Mouse (Mus musculus) mouse embryonic stem cell (cell line): ENCODE data around the gene Ubr3.
"Not testable (repeated sequence)": the region's sequence is repeated elsewhere in the genome, so short reads cannot be mapped to it uniquely, and the experiment has no call there.

Source experiments
- in situ Hi-C, 2 experiments: fragments of 300-500 bp; cut with MboI; formaldehyde crosslinking; loops; 1 replicate in 1 of 2; 3 replicates in 1 of 2; pipeline ENCODE4 v1.14.3; 2019 to 2020; ENCODE audit warnings: low sequenced_read_pairs in 2 of 2, low pct_unique_long_range_greater_than_20kb in 1 of 2, mixed read lengths in 1 of 2; ENCODE audit not compliant: unreplicated experiment in 1 of 2

Ubr3 gene

DNA sequence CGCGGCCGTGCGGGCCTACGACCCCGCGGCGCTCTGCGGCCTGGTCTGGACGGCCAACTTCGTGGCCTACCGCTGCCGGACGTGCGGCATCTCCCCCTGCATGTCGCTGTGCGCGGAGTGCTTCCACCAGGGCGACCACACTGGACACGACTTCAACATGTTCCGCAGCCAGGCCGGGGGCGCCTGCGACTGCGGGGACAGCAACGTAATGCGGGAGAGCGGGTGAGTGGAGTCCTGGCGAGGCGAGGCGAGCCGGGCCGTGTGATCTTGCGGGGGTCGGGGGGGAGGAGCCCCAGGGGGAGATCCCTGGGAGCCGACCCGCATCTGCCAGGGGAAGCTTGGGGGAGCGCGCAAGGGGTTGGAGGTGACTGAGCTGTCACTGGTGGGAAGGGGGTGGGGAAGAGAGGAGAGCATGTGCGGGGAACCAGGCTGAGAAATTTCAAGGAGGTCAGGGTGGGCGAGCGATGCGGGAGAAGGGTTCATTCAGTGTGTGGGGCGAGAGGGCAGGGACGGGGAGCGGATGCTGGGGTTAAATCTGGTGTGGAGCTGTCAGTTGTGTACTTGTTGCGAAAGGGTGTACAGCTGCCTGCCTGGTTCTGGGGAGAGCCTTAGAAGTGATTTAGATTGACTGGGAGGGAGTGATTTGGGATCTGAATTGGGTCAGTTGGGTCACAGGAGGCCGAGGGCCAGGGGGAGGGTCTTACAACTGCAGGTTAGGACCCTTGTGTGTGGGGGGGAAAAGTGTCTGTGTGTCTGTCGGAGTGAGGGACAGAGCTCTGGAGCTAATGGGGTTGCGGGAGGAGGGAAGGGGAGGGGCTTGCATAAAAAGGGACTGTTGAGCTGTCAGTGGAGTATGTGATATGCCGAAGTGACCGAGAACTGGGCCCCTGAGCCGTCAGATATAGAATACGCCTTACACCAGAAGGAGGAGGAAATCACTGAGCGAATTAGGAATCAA, 851 bp downstream of the Ubr3 start:
- in situ Hi-C loops = no loop called here

DNA sequence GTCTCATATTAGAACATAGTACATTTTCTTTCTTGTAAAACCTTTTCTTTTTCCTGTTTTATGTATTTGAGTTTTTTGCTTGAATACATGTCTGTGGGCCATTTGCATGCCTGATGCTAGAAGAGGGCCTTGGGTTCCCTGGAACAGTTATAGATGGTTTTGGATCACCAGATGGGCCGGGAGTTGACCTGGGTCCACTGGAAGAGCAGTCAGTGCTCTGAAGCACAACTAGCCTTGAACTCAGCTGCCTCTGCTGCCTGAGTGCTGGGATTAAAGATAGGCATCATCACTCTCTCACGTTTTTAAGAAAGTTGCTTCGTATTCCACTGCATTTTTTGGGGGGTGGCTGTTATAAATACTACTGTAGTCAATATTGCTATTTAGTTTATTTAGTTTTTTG, 6.5 kb downstream of the Ubr3 start:
- in situ Hi-C loops = no loop called here

- in situ Hi-C loops = not testable (repeated sequence)
Observed at GRCm38 (mm10) chr2:69907394-69907793, 10.3 kb downstream of the Ubr3 start.

- in situ Hi-C loops = no loop called here
Observed at GRCm38 (mm10) chr2:69912801-69913200, 15.8 kb downstream of the Ubr3 start.

DNA sequence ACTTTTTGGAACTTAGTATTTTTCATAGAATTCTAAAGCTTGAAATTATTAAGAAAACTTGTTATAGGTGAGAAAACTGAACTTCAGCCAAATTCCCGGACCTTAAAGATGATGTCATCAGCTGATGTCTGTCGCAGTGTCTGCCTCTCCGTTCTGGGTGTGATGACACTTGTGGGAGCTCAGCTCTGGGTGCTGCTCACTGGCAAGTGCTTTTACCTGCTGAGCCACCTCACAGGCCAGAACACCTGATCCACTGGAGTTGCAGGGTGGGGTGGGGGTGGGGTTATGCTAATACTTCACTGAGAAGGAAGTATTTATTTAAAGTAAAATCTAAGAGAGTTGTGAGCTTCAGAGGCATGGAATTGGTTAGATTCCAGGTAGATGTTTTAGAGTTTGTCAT, 20.3 kb downstream of the Ubr3 start:
- in situ Hi-C loops = no loop called here

DNA sequence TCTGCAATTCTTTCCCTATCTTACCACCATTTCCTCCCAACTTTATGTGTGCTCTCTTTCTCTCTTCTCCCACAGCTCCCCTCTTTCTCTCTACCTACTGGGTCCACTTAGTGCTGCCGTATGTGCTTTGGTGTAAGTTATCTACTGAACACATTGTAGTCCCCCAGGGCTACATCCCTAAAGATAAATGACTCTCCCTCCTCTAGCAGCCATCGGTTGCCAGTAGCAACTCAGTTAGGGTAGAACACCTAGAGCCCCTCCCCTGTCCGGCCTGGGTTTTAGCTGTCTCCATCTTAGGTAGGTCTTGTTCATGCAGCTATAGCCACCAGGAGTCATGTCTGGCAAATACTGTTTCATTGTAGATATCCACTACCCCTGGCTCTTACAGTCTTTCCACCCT, 27.9 kb downstream of the Ubr3 start:
- in situ Hi-C loops = no loop called here

DNA sequence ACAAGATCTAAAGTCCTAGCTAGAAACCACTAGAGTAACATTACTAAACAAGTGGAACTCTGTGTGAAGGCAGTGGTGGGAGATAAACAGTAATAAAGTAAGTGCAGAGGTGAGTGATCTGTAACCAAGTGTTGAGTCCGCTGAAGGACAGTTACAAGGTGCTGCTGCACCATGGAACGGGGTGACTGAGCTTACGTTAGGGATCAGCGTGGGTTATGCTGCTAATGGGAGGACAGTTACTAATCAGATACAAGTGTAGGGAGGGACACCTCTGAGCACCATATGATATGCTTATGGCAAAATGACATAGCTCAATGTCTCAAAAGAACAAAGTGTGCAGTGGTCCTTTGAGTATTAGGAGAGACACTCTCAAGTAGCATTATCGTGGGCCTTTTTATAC, 39.3 kb downstream of the Ubr3 start:
- in situ Hi-C loops = no loop called here

GRCm38 (mm10) chr2:69939226-69939625, 42.2 kb downstream of the Ubr3 start:
- in situ Hi-C loops = no loop called here

GRCm38 (mm10) chr2:69939649-69940048, 42.6 kb downstream of the Ubr3 start:
- in situ Hi-C loops = no loop called here

DNA sequence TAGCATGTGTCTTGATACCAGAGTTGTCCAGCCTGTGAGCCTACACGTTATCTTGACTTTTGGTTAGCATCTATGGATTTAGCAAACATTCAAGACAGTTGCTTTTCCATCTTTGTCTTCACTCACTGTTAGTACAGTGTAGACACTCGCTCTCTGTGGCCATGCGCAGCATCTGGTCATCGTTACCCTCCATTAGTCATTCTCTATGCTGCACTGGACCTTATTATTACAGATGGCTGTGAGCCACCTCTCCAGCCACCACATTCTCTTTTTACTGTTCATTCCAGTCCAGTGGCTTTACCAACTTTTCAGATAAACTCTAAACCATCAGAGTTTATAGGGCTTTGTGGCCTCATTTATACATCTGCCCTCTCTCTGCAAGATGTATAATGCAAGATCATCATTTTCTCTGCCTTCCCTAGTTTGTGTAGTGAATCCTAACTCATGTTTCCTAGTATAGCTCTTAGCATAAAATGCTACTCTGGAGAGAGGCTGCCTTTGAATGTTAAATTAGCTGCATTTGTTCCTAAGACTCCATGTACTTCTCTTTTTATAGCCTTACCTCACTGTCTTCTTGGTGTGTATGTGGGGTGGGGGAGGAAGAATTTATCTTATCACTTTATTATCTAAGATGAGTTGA, 44.5 kb downstream of the Ubr3 start:
- in situ Hi-C loops = no loop called here

DNA sequence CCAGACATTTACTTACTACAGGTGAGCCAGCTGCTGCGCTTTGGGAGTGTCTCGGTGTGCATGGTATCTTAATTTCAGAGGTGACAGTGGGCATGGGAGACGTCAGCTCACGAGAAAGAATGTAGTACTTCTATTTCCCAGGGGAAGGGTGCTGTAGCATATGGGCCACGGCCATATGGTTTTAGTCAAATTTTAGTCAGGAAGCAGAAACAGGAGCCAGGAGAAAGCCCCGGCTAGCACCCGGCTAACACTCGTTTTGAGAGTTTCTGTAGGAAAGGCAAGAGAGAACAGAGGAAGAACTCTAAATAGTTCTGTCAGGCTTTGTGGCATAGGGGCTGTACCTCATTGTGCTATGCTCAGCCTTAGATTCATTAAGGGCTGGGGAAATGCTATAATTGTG, 55.8 kb downstream of the Ubr3 start:
- in situ Hi-C loops = no loop called here

DNA sequence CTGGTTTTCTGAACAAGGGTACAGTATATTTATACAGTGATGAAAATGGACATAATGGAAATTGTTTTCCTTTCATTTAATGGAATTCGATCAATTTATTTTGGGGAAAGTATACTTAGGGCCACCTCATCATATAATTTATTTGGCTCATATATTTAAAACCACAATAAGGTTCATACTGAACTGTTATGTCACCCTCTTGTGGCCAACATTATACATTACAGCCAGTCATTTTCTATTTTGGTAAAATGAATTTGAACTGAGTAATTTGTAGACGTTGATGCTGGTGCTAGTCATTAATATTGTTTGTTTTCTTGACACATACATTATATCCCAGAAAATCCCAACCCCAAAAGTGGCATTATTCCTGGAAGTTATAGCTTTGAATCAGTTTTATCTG, 58.6 kb downstream of the Ubr3 start:
- in situ Hi-C loops = no loop called here

GRCm38 (mm10) chr2:69957622-69958021, 60.6 kb downstream of the Ubr3 start:
- in situ Hi-C loops = no loop called here

- in situ Hi-C loops = no loop called here
Observed at GRCm38 (mm10) chr2:69974896-69975295, 77.8 kb downstream of the Ubr3 start.

GRCm38 (mm10) chr2:69989224-69989623, 92.2 kb downstream of the Ubr3 start:
- in situ Hi-C loops = no loop called here

GRCm38 (mm10) chr2:69990647-69991046, 93.6 kb downstream of the Ubr3 start:
- in situ Hi-C loops = no loop called here

DNA sequence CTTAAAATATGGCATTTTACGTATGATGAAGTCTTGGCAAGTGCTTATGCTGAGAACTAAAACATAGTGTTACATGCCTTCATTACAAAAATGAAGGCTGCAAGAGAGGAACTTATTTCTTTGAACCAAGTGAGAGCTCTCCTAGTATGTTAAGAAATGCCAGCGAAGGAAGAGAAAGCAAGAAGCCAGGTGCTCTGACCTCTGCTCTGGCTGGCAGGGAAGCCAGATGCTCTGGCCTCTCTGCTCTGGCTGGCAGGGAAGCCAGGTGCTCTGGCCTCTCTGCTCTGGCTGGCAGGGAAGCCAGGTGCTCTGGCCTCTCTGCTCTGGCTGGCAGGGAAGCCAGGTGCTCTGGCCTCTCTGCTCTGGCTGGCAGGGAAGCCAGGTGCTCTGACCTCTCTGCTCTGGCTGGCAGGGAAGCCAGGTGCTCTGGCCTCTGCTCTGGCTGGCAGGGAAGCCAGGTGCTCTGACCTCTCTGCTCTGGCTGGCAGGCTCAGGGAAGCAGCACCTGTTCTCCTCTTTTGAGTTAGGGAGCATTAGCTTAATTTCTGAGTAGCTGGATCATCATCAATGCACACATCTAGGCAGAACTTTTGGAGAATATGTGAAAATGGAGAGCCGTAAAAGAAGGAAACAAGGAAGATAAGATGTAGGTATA, 97.2 kb downstream of the Ubr3 start:
- in situ Hi-C loops = not testable (repeated sequence)

- in situ Hi-C loops = no loop called here
Observed at GRCm38 (mm10) chr2:69994779-69995178, 97.7 kb downstream of the Ubr3 start.

DNA sequence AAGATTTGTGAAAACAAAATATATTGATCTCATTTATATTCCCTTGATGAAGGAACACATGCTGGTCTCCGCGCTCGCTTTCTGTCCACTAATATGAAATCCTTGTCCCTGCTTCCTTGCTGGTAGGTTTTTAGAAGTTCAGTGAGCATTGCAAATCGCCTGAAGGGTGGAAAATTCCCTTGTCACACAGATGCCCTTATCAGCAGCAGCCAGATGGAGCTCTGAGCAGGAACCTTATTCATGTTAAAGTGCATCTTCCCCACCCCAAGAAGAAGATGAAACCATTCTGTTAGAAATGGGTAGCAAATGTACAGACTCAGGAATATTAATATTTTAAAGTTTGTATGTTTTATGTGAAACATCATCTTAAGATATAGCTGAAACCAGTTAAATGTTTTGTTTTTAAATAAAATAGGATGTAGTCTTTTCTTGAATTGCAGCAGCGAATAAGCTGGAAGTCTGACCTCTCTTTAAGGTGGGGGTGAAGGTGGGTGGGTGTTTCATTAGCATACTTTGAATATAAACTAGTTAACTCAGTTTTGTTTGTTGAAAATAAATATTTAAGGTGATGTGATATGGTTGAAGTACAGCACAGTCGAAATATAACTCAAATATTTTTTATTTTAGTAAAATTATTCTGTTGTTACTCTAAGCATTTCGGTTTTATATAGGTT, 102.2 kb downstream of the Ubr3 start:
- in situ Hi-C loops = no loop called here
